Mouse (Mus musculus): ENCODE measurements at regions not wholly inside any gene's neighbourhood (a gene's known extent, or its start where the extent isn't known, plus 50 kb on each side); places are given as distances from the start of the nearest gene placed in this dataset.

GRCm38 (mm10) chr14:103449447-103449846 is 63.7 kb upstream of the Scel start:
- no peak for TF ChIP-seq POLR2A (IDR thresholded peaks at IDR 0.05; ENCODE audit: borderline replicate concordance, extremely low read depth, low read depth, low read length)
- TF ChIP-seq CTCF (IDR thresholded peaks at IDR 0.05; ENCODE audit: insufficient read depth, low read length) = no peak

All from lung, adult 2 months (tissue).